Mouse (Mus musculus) kidney, adult 2 months (tissue): ENCODE results near the gene Ttc12. TPM values are rescaled to one million over a fixed set of nuclear protein-coding genes. Genes with fewer than 3 reads are reported as not detected.

Source experiments
- DNase-seq: peaks from one replicate; pipeline ENCODE4 v3.0.0; 2021
- H3K27ac ChIP-seq: fragments of 200-500 bp; 2 replicates; pipeline ENCODE4 v1.5.1; 2012; ENCODE audit warnings: low read depth, low read length, control low read depth, inconsistent platforms; ENCODE audit not compliant: insufficient read depth
- H3K27me3 ChIP-seq: fragments of 200-500 bp; replicated peaks from 2 replicates; pipeline ENCODE4 v1.6.1; 2012; ENCODE audit warnings: mild to moderate bottlenecking, moderate library complexity, low read length, inconsistent platforms; ENCODE audit not compliant: control insufficient read depth, insufficient read depth
- H3K36me3 ChIP-seq: fragments of 200-500 bp; 2 replicates; pipeline ENCODE4 v1.6.1; 2012; ENCODE audit warnings: mild to moderate bottlenecking, moderate library complexity, low read length, inconsistent platforms; ENCODE audit not compliant: control insufficient read depth, insufficient read depth
- H3K4me1 ChIP-seq: fragments of 200-500 bp; 2 replicates; pipeline ENCODE4 v1.6.1; 2011; ENCODE audit warnings: low read length; ENCODE audit not compliant: control insufficient read depth, insufficient read depth
- H3K4me3 ChIP-seq: fragments of 200-500 bp; 2 replicates; pipeline ENCODE4 v1.5.1; 2011; ENCODE audit warnings: mild to moderate bottlenecking, low read depth, low read length, control low read depth; ENCODE audit not compliant: insufficient read depth
- CTCF ChIP-seq: fragments of 200-500 bp; conservative IDR thresholded peaks from 2 replicates; pipeline ENCODE4 v1.5.1; 2011; ENCODE audit warnings: low read depth, mild to moderate bottlenecking, control low read depth, low read length, moderate library complexity, mixed read lengths; ENCODE audit not compliant: insufficient read depth, insufficient read length
- POLR2A ChIP-seq: fragments of 200-500 bp; IDR thresholded peaks from one replicate; pipeline ENCODE4 v1.6.1; 2011; ENCODE audit warnings: low read depth, low read length, control low read depth
- WGBS: fragments of 180-500 bp; shearing (Covaris S2); methylation state at CpG from one replicate; pipeline ENCODE4 v1.1.7; 2018; 5-methylcytosine and 5-hydroxymethylcytosine counted together
- polyA plus RNA-seq: library from polyadenylated mRNA; depleted of rRNA; stranded (reverse); fragments of >200 nt; gene quantifications from 2 replicates; pipeline ENCODE4 v1.2.3, GENCODE M21; 2012; rRNA removed

Ttc12 gene
- 3.8 and 4.1 TPM in 2 replicates for polyA plus RNA-seq

- no peak for TF ChIP-seq CTCF
- TF ChIP-seq POLR2A: peak; percentile 21
- Histone ChIP-seq H3K4me3 (peak within 1 kb of the TSS; percentile 90), H3K27ac (peak within 1 kb of the TSS; percentile 61; the same call in 1 of the 2 replicates), H3K36me3 (no peaks in the 10 kb centered on the region), H3K27me3 (no peaks in the 10 kb centered on the region), H3K4me1 (no peaks in the 10 kb centered on the region)
- 2% methylated on average over 18 of the region's 18 CpGs for WGBS
- DNase-seq: peak; percentile 94
These were observed at the start of gene Ttc12 for GRCm38 (mm10) chr9:49485892-49486311. TSS of gene Ttc12 (minus strand) at chr9:49486225.

GRCm38 (mm10) chr9:49534958-49535357 is 48.9 kb upstream of the Ttc12 start:
- no peak overlapping the region for H3K27ac ChIP-seq
- no peak for DNase-seq
- H3K4me1 ChIP-seq: no peaks in the 10 kb centered on the region
- TF ChIP-seq CTCF (no peak), POLR2A (no peak)
- no peaks in the 10 kb centered on the region for H3K27me3 ChIP-seq
- no peak overlapping the region for H3K4me3 ChIP-seq
- 68% methylated on average over 4 of the region's 4 CpGs for WGBS
- H3K36me3 ChIP-seq: no peaks in the 10 kb centered on the region

GRCm38 (mm10) chr9:49533912-49534491 is 48.0 kb upstream of the Ttc12 start:
- Histone ChIP-seq H3K27me3 (no peaks in the 10 kb centered on the region), H3K4me1 (no peaks in the 10 kb centered on the region), H3K4me3 (no peak overlapping the region), H3K36me3 (no peaks in the 10 kb centered on the region), H3K27ac (no peak overlapping the region)
- WGBS: 44% methylated on average over 8 of the region's 8 CpGs
- no peak for DNase-seq
- no peak for TF ChIP-seq POLR2A
- no peak for TF ChIP-seq CTCF

- H3K27ac ChIP-seq: no peak overlapping the region
- TF ChIP-seq CTCF: no peak
- no peak for TF ChIP-seq POLR2A
- 44% methylated on average over 7 of the region's 7 CpGs for WGBS
- no peaks in the 10 kb centered on the region for H3K4me1 ChIP-seq
- no peaks in the 10 kb centered on the region for H3K36me3 ChIP-seq
- no peak overlapping the region for H3K4me3 ChIP-seq
- H3K27me3 ChIP-seq: no peaks in the 10 kb centered on the region
- no peak for DNase-seq
These were observed 47.4 kb upstream of the Ttc12 start for GRCm38 (mm10) chr9:49533455-49533854.

- TF ChIP-seq POLR2A: no peak
- no peak for TF ChIP-seq CTCF
- Histone ChIP-seq H3K27me3 (no peaks in the 10 kb centered on the region), H3K27ac (no peak overlapping the region), H3K36me3 (no peaks in the 10 kb centered on the region), H3K4me3 (no peak overlapping the region), H3K4me1 (no peaks in the 10 kb centered on the region)
- 94% methylated on average over 6 of the region's 6 CpGs for WGBS
- DNase-seq: no peak
These were observed 45.8 kb upstream of the Ttc12 start for GRCm38 (mm10) chr9:49531833-49532232.

- 50% methylated on average over 7 of the region's 7 CpGs for WGBS
- TF ChIP-seq CTCF: no peak
- TF ChIP-seq POLR2A: no peak
- no peak overlapping the region for H3K4me3 ChIP-seq
These were observed 45.2 kb upstream of the Ttc12 start for GRCm38 (mm10) chr9:49531257-49531656.

GRCm38 (mm10) chr9:49530739-49531138 is 44.7 kb upstream of the Ttc12 start:
- Histone ChIP-seq H3K4me1 (no peaks in the 10 kb centered on the region), H3K4me3 (no peak overlapping the region), H3K27ac (no peak overlapping the region), H3K36me3 (no peaks in the 10 kb centered on the region), H3K27me3 (no peaks in the 10 kb centered on the region)
- no peak for DNase-seq
- no peak for TF ChIP-seq POLR2A
- no peak for TF ChIP-seq CTCF
- 82% methylated on average over 4 of the region's 4 CpGs for WGBS

More at GRCm38 (mm10) chr9:49531257-49531656, 45.2 kb upstream of the Ttc12 start:
- DNase-seq: no peak
- Histone ChIP-seq H3K27ac (no peak overlapping the region), H3K4me1 (no peaks in the 10 kb centered on the region), H3K27me3 (no peaks in the 10 kb centered on the region), H3K36me3 (no peaks in the 10 kb centered on the region)
